Mouse (Mus musculus): ENCODE measurements at regions not wholly inside any gene's neighbourhood (a gene's known extent, or its start where the extent isn't known, plus 50 kb on each side); places are given as distances from the start of the nearest gene placed in this dataset.
"Not testable (repeated sequence)": the region's sequence is repeated elsewhere in the genome, so short reads cannot be mapped to it uniquely, and the experiment has no call there.

DNA sequence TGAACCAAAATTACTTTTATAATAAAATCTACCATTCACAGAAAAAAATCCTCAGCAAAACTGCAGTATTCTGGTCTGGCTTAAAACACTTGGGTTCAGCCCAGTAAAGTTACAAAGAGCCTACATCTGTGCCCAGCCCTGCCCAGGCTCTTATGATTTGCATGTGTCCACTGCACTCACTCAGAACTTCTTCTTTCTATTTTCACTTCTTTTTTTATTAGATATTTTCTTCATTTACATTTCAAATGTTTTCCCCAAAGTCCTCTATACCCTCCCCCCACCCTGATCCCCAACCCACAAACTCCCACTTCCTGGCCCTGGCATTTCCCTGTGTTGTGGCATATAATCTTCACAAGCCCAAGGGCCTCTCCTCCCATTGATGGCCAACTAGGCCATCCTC, 1442.4 kb upstream of the Tacstd2 start:
- no peak for DNase-seq (ENCODE audit: low spot score in 2 of 2)

DNA sequence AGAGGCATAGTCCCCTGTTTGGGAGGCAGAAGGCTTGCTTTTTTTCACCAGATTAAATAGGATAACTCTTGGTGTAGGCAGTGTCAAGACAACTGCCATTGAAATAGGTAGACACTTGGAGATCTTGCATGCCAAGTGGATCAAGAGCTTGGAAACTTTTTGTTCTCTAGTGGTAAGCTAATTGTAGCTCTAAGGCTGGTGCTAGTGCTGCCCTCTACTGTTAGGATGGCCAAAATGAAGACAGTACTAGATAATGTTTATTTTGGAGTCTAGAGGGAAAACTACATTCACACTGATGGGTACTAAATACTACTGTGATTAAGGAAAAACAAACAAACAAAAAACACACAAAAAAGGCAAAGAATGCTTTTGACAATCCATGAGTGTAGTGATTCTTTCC, 1428.4 kb upstream of the Tacstd2 start:
- DNase-seq (ENCODE audit: low spot score in 2 of 2), result no peak

DNA sequence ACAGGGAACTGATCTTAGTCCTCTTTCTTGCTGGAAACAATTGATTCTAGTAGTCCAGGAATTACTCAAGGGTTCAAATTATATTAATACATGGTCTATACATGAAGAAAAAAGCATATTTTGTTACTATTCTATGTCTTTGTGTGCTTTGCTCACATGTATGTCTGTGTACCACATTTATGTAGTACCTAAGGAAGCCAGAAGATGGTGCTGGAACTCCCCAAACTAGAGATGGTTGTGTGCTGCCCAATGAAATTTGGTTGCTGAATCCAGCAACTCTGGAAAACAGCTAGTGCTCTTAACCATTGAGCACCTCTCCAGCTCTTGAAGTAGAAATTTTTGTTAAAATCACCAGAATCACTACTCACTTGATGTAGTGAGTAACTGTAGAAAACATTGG, 1402.5 kb upstream of the Tacstd2 start:
- not testable (repeated sequence) for DNase-seq (ENCODE audit: low spot score in 2 of 2)

DNA sequence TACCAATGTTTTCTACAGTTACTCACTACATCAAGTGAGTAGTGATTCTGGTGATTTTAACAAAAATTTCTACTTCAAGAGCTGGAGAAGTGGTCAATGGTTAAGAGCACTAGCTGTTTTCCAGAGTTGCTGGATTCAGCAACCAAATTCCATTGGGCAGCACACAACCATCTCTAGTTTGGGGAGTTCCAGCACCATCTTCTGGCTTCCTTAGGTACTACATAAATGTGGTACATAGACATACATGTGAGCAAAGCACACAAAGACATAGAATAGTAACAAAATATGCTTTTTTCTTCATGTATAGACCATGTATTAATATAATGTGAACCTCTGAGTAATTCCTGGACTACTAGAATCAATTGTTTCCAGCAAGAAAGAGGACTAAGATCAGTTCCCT, 1396.3 kb upstream of the Tacstd2 start:
- not testable (repeated sequence) for DNase-seq (ENCODE audit: low spot score in 2 of 2)

DNA sequence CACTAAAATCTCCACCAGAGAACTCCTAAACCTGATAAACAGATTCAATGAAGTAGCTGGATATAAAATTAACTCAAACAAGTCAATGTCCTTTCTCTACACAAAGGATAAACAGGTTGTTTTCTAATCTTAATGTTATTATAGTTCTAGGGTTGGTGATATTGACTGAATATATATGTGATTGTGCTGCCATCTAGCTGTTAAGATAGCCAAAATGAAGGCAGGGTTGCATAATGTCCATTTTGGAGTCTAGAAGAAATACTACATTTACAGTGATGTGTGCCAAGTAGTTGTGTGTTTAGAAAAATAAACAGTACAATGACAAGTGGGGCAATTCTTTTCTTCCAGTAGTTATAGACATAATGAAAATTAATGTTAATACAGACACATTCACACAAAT, 1379.9 kb upstream of the Tacstd2 start:
- DNase-seq (ENCODE audit: low spot score in 2 of 2), result no peak

DNA sequence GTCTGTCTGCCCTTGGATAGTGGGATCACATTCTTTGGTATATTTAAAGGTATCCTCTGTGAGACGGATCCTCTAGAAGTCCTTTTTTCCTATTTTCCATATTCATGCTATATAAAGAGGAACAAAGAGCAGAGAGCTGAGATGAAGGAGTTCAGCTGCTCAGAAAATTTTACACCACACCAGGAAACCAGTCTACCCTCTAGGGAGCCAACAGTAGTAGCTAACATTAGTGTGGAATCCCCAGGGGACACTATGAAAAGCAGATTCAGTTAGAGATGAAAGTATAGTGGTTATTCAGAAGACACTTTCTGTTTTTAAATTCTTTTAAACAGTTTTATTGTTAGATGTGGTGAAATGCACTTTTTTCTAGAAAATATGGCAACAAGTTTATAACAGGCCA, 1348.5 kb upstream of the Tacstd2 start:
- DNase-seq (ENCODE audit: low spot score in 2 of 2), result no peak

DNA sequence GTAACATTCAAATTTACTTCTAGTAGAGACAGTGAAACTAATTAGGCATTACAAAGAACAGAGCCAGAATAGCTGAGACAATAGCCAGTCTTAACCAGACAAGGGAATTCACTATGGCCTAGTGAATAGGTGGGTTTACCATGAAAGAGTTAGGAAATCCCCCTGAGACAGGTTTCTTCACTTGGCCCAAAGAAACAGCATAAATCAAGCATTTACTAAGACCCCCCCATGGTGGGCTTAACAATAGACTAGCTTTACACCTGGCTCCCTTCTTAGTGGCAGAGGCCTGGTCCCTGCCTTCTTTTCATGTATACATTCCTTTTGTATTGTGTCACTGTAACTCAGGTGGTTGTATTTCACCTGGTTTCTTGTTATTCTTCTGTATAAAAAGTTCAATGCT, 1317.2 kb upstream of the Tacstd2 start:
- not testable (repeated sequence) for DNase-seq (ENCODE audit: low spot score in 2 of 2)

DNA sequence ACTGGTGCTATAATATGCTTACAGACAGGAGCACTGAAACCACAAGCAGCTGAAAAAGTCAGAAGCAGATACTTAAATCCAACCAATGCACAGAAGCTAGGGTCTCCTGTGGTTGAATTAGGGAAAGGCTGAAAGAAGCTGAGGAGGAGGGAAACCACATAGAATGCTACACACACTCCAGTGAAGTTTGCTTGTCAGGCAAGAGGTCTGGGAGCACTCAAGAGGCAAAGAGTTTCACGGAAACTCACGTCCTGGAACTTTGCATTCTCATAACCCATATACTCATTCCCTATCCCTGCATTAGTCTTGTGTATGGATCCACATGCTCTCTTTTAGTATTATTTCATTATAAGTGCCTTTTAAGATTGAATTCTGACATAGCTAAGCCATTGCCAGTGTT, 1316.7 kb upstream of the Tacstd2 start:
- no peak for DNase-seq (ENCODE audit: low spot score in 2 of 2)

DNA sequence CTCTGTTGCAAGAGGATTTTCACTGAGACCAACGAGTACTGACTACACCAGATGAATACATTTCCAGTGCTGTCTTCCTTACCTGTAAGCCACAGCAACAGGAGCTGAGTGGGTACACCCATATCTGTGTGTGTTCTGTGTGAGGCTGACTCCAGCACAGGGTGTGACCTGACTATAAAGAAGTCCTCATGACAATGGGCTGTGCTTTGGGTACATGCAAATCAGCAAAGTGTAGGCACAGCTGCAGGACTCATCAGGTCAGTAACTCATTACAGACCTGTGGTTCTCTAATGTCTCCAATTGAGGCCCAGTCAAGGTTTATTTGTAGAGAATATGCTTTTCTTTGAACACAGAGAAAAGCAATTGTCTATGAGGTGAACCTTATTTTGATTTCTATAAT, 1299.6 kb upstream of the Tacstd2 start:
- no peak for DNase-seq (ENCODE audit: low spot score in 2 of 2)

DNA sequence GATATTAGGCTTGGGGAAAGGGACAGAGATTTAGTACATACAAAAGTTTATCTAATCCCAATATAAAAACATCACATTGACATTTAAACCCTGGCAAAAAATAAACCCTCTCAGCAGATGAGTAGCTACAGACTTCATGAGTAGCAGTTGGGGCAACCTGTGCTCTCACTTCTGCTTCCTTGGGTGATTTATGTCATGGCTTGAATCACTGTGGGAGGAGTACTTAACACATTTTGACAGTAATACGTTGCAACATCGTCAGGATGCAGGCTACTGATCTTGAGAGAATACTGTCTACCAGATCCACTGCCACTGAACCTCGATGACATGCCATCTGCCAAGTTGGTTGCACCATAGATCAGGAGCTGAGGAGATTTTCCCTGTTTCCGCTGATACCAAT, 1299.0 kb upstream of the Tacstd2 start:
- DNase-seq (ENCODE audit: low spot score in 2 of 2), result no peak

DNA sequence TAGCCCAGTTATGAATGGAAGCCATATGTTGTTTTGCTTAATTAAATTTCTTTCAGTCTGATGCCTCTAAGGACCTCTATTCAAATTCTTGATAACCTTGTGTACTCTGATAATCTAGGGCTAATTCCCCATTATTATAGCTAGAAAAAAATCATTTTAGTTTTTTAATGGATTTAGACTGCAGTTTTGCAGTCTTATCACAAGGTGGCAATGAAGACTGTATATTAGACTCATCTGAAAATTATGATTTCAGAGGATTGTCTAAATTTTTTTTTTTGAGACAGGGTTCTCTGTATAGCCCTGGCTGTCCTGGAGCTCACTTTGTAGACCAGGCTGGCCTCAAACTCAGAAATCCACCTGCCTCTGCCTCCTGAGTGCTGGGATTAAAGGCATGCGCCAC, 1292.9 kb upstream of the Tacstd2 start:
- DNase-seq (ENCODE audit: low spot score in 2 of 2), result not testable (repeated sequence)

DNA sequence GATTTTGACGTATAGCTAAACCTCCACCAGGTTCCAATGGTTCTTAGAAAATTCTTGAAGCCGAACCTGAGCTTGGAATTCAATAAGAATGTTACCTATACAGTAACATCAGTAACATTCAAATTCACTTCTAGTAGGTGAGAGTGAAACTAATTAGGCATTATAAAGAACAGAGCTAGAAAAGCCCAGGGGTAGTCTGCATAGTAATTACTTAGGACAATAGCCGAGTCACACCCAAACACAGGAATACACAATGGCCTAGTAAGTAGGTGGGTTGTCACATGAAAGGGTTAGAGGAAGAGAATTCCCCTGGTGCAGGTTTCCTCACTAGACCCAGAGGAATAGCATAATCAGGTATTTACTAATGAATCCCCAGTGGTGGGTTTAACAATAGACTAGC, 1277.8 kb upstream of the Tacstd2 start:
- DNase-seq (ENCODE audit: low spot score in 2 of 2), result no peak

DNA sequence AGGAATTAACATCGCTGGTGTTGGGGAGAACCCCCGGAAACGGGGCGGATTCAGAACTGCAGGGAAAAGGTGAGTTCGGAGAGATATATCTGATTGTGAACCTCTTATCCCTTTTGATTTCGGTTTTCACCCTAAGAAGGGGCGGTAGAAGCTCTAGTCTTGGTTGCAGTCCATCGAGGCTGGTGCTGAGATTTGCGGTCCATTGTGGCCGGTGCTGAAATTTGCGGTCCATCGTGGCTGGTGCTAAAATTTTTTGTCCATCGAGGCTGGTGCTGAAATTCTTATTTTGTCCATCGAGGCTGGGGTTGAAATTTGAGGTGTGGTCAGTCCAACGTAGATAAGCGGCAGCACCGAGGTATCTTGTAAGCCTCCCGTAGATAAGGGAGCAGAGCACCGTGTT, 1263.6 kb upstream of the Tacstd2 start:
- DNase-seq (ENCODE audit: low spot score in 2 of 2), result not testable (repeated sequence)

DNA sequence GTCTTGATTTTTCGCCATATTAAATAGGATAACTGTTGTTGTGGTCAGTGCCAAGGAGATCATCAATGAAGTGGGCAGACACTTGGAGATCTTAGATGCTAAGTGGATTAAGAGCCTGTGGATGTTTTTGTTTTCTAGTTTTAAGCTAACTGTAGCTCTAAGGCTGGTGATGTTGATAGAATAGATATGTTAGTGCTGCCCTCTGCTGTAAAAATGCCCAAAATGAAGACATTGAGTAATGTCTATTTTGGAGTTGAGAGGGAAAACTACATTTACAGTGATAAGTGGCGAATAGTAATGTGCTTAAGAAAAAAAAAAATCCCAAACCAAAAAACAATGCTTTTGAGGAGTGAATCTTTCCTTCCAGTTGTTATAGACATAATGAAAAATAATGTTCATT, 1235.9 kb upstream of the Tacstd2 start:
- DNase-seq (ENCODE audit: low spot score in 2 of 2), result no peak

DNA sequence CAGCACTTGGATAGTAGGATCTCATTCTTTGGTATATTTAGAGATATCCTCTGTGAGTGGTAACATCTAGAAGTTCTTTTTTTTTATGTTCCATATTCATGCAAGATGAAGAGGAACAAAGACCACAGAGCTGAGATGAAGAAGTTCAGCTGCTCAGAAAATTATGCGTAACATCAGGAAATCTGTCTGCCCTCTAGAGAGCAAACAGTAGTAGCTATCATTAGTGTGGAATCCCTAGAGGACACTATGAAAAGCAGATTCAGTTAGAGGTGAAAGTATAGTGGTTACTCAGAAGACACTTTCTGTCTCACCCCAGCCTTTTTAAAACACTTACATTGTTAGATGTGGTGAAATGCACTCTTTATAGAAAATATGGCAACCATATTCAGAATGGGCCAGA, 1214.9 kb upstream of the Tacstd2 start:
- DNase-seq (ENCODE audit: low spot score in 2 of 2), result no peak

DNA sequence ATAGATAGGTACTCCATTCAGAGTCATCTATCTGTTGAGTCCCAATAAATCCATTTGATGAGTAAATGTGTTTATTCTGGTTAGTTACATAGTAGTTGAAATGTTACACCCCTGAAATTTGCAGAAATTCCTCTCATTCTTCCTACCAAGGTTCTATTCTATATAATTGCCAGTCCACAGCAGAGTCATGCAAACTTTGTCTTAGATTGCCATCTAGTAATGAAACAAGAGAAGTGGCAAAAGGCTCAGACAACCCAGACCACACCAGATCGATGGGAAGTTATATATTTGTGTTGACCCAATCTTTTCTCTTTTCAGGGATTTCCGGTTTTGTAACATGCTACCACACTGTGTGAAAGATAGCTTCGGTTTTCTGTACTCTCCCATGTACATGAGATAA, 1214.1 kb upstream of the Tacstd2 start:
- no peak for DNase-seq (ENCODE audit: low spot score in 2 of 2)

DNA sequence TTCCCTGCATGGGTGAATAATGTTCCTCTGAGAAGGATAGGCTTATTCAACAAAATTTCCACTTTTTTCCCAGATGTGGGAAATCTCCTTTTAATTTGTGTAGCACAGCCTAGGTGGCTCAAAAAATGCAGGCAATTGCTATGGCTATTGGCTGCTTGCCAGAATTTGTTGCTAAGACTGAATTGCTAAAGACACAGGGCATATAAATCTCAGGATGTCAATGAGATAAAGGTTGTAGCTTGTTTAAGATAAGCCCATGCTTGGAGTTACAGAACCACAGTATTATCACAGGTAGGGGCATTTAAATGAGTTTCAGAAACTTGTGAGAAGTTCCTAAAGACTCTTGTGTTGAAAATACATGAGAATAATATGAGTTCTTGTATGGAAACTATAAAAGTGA, 1203.0 kb upstream of the Tacstd2 start:
- DNase-seq (ENCODE audit: low spot score in 2 of 2), result no peak

DNA sequence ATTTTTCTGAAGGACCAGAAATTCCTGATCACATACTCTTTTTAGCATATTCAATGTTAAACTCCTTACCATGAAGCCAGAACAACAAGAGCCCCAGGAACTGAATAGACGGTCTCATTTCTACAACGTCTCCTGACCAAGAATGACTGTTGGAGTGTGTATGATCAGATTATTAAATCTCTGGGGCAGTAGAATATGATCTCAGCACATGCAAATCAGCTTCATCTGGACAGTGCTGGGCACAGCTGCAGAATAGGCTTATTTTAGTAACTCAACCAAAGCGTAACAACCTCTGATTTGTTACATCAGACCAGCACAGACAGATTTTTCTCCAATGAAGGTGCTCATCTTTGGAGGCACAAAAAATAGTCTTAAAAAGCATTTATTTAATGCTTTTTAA, 1201.1 kb upstream of the Tacstd2 start:
- no peak for DNase-seq (ENCODE audit: low spot score in 2 of 2)

DNA sequence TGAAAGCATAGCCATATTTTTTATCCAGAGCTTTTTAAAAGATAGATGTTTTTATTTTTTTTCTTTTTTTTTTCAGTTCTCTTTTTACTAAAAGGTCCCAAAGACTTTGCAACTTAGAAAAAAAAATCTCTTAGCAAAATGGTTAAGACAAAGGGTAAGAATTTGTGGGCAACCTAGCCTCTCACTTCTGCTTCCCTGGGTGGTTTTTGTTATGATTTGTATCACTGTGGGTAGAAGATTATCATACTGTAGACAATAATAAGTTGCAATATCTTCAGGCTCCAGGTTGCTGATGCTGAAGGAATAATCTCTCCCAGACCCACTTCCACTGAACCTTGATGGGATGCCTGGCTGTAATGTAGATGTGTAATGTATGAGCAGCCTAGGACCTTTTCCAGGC, 1200.5 kb upstream of the Tacstd2 start:
- no peak for DNase-seq (ENCODE audit: low spot score in 2 of 2)

DNA sequence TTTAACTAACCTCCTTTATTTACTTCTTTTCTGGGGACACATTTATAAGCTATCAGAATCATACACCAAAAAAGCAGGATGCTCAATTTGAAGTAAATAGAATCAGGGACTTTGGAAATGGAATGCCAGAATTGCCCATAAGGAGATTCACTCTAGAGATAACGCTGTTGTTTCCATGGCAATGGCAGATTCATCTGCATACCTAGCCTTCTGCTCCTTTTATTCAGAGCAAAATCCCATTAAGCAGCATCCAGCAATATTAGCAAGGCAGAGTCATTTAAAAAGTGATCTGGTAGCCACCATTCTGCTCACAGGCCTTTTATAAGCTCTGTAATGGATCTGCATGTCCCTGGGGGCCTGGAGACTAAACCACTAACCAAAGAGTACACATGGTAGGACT, 1175.5 kb upstream of the Tacstd2 start:
- not testable (repeated sequence) for DNase-seq (ENCODE audit: low spot score in 2 of 2)

DNA sequence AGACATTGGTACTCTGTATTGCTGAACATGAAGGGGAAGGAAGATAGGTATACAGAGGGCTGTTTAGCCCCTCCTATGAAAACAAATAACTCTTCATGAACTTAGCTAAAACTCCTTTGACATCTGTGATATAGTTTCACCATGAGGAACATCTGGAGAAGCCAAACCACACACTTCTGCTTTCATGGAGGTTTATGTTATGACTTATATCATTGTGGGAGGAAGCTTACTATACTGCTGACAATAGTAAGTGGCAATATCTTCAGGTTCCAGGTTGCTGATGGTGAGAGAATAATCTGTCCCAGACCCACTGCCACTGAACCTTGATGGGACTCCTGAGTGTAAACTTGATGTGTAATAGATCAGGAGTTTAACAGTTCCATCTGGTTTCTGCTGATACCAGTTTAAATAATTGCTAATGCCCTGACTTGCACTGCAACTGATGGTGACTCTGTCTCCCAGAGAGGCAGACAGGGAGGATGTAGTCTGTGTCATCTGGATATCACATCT, 1168.8 kb upstream of the Tacstd2 start:
- DNase-seq (ENCODE audit: low spot score in 2 of 2), result not testable (repeated sequence)

DNA sequence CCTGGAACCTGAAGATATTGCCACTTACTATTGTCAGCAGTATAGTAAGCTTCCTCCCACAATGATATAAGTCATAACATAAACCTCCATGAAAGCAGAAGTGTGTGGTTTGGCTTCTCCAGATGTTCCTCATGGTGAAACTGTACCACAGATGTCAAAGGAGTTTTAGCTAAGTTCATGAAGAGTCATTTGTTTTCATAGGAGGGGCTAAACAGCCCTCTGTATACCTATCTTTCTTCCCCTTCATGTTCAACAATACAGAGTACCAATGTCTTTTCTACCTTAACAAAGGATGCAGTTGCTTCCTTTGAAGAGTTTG, 1145.2 kb upstream of the Tacstd2 start:
- not testable (repeated sequence) for DNase-seq (ENCODE audit: low spot score in 2 of 2)

DNA sequence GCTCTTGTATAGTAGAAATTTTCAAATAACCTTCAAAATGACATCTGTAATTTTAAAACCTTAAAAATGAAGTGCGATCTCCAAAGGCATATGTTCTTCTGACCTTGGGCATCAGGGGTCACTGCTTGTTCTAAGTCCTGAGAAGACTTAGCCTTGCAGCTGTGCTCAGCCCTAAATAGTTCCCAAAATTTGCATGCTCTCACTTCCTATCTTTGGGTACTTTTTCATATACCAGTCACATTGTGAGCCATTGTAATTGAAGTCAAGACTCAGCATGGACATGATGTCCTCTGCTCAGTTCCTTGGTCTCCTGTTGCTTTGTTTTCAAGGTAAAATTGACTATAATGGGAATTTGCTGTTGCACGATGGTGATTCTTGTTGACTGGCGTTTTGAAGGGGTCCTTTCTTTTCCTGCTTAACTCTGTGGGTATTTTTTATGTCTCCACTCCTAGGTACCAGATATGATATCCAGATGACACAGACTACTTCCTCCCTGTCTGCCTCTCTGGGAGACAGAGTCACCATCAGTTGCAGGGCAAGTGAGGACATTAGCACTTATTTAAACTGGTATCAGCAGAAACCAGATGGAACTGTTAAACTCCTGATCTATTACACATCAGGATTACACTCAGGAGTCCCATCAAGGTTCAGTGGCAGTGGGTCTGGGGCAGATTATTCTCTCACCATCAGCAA, 1144.6 kb upstream of the Tacstd2 start:
- DNase-seq (ENCODE audit: low spot score in 2 of 2), result no peak

DNA sequence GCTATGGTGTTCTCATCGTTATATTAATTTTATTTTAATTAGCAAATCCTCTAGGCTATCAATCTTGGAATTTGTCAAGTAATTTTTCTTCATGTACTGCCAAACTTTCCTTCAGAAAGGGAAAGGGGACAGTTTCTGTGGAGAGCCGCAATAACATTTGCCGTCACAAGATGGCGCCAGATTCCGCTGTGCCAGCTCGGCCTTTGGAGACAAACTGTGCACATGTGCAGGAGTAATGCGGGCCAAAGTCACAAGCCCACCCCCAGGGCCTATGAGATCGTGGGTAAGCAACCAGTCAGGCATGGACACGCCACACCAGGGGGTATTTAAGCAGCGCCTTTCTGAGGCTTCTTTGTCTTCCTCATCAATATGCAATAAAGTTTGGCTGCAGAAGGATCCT, 1132.8 kb upstream of the Tacstd2 start:
- peak in 1 of 2 experiments; percentile 17 for DNase-seq (ENCODE audit: low spot score in 2 of 2)
